Mouse (Mus musculus) CH12.LX (cell line): ENCODE results near the gene Ntrk3. TPM values are rescaled to one million over a fixed set of nuclear protein-coding genes. Genes with fewer than 3 reads are reported as not detected.

Experiments used
- DNase-seq: peaks from one replicate; pipeline ENCODE4 v3.0.0-alpha.2; 2013; ENCODE audit errors: extremely low read depth
- H3K27ac ChIP-seq: 2 replicates; pipeline ENCODE4 v1.5.1; 2012; ENCODE audit warnings: low read depth, mild to moderate bottlenecking, control low read depth, moderate library complexity; ENCODE audit not compliant: insufficient read depth
- H3K27me3 ChIP-seq: replicated peaks from 2 replicates; pipeline ENCODE3; 2012; ENCODE audit warnings: inconsistent platforms
- H3K36me3 ChIP-seq, 2 experiments: replicated peaks in 1 of 2; 2 replicates each; pipeline versions ENCODE3 to v1.6.1; 2012; ENCODE audit warnings: inconsistent platforms in 1 of 2, low read length in 1 of 2, mild to moderate bottlenecking in 1 of 2, mixed read lengths in 1 of 2, moderate library complexity in 1 of 2; ENCODE audit not compliant: control insufficient read depth in 1 of 2, insufficient read depth in 1 of 2
- H3K4me1 ChIP-seq, 2 experiments: 2 replicates each; pipeline ENCODE4 v1.6.1; 2012; ENCODE audit warnings: inconsistent platforms in 1 of 2, moderate library complexity in 1 of 2; ENCODE audit not compliant: insufficient read depth in 2 of 2, control insufficient read depth in 1 of 2
- H3K4me2 ChIP-seq: 2 replicates; pipeline ENCODE4 v1.6.1; 2012; ENCODE audit warnings: low read depth, mild to moderate bottlenecking, control low read depth; ENCODE audit not compliant: poor library complexity, insufficient read depth, severe bottlenecking
- H3K4me3 ChIP-seq, 3 experiments: fragments of 150-350 bp in 1 of 3; sonication (generic) in 1 of 3; replicated peaks in 1 of 3; 2 replicates each; pipeline versions ENCODE3 to v1.5.1; 2011 to 2012; ENCODE audit warnings: low read depth in 2 of 3, low read length in 2 of 3, mild to moderate bottlenecking in 2 of 3, moderate library complexity in 2 of 3, control low read depth in 1 of 3, improper control_type of control experiment in 1 of 3, inconsistent platforms in 1 of 3, mixed read lengths in 1 of 3; ENCODE audit not compliant: poor library complexity in 1 of 3
- H3K79me2 ChIP-seq: replicated peaks from 2 replicates; pipeline ENCODE4 v1.6.1; 2012; ENCODE audit warnings: mild to moderate bottlenecking, moderate library complexity; ENCODE audit not compliant: control insufficient read depth, poor library complexity, insufficient read depth, severe bottlenecking; ENCODE audit errors: extremely low read depth
- H3K9ac ChIP-seq: 2 replicates; pipeline ENCODE4 v1.6.1; 2012; ENCODE audit warnings: low read depth, mild to moderate bottlenecking, control low read depth, moderate library complexity; ENCODE audit not compliant: insufficient read depth
- H3K9me3 ChIP-seq: replicated peaks from 2 replicates; pipeline ENCODE3; 2012; ENCODE audit warnings: low read length, inconsistent platforms, mixed read lengths
- CHD2 ChIP-seq: IDR thresholded peaks from 2 replicates; pipeline ENCODE4 v1.6.1; 2011; ENCODE audit warnings: low read length, improper control_type of control experiment
- CTCF ChIP-seq, 2 experiments: IDR thresholded peaks in 1 of 2; conservative IDR thresholded peaks in 1 of 2; 2 replicates each; pipeline ENCODE4 v1.5.1; 2011 to 2012; ENCODE audit warnings: low read depth in 2 of 2, low read length in 2 of 2, improper control_type of control experiment in 1 of 2, inconsistent platforms in 1 of 2, mild to moderate bottlenecking in 1 of 2, moderate library complexity in 1 of 2
- E2F4 ChIP-seq: IDR thresholded peaks from 2 replicates; pipeline ENCODE4 v1.6.1; 2011; ENCODE audit warnings: low read depth, low read length, improper control_type of control experiment; ENCODE audit not compliant: insufficient replicate concordance
- ELF1 ChIP-seq: IDR thresholded peaks from 2 replicates; pipeline ENCODE4 v1.6.1; 2014; ENCODE audit warnings: low read depth, mild to moderate bottlenecking, inconsistent platforms, low read length, improper control_type of control experiment
- HCFC1 ChIP-seq: IDR thresholded peaks from 2 replicates; pipeline ENCODE4 v1.6.1; 2012; ENCODE audit warnings: low read depth, mild to moderate bottlenecking, inconsistent platforms, low read length, improper control_type of control experiment
- JUN ChIP-seq: IDR thresholded peaks from 2 replicates; pipeline ENCODE4 v1.6.1; 2011; ENCODE audit warnings: low read depth, mild to moderate bottlenecking, low read length, improper control_type of control experiment, moderate library complexity; ENCODE audit not compliant: insufficient read depth
- JUND ChIP-seq: conservative IDR thresholded peaks from 2 replicates; pipeline ENCODE4 v1.6.1; 2011; ENCODE audit warnings: low read depth, low read length, improper control_type of control experiment
- KAT2A ChIP-seq: IDR thresholded peaks from 2 replicates; pipeline ENCODE4 v1.6.1; 2012; ENCODE audit warnings: low read length, improper control_type of control experiment, inconsistent platforms; ENCODE audit not compliant: insufficient replicate concordance
- MAX ChIP-seq: IDR thresholded peaks from 2 replicates; pipeline ENCODE4 v1.6.1; 2011; ENCODE audit warnings: low read length, improper control_type of control experiment
- MAZ ChIP-seq: IDR thresholded peaks from 2 replicates; pipeline ENCODE4 v1.6.1; 2012; ENCODE audit warnings: low read depth, mild to moderate bottlenecking, inconsistent platforms, low read length, improper control_type of control experiment, moderate library complexity
- MEF2A ChIP-seq: IDR thresholded peaks from 2 replicates; pipeline ENCODE4 v1.6.1; 2014; ENCODE audit warnings: low read depth, mild to moderate bottlenecking, inconsistent platforms, low read length, improper control_type of control experiment, borderline replicate concordance
- MYC ChIP-seq: IDR thresholded peaks from 2 replicates; pipeline ENCODE4 v1.6.1; 2011; ENCODE audit warnings: low read depth, mild to moderate bottlenecking, improper control_type of control experiment, low read length
- NRF1 ChIP-seq: IDR thresholded peaks from 2 replicates; pipeline ENCODE4 v1.6.1; 2014; ENCODE audit warnings: low read depth, mild to moderate bottlenecking, inconsistent platforms, low read length, improper control_type of control experiment, moderate library complexity
- PAX5 ChIP-seq: IDR thresholded peaks from 2 replicates; pipeline ENCODE4 v1.6.1; 2012; ENCODE audit warnings: low read length, inconsistent platforms, mixed read lengths
- POLR2A ChIP-seq: IDR thresholded peaks from 2 replicates; pipeline ENCODE4 v1.6.1; 2011; ENCODE audit warnings: low read depth, mild to moderate bottlenecking, improper control_type of control experiment, low read length
- SIN3A ChIP-seq: IDR thresholded peaks from 2 replicates; pipeline ENCODE4 v1.6.1; 2012; ENCODE audit warnings: low read length, improper control_type of control experiment, inconsistent platforms
- TBP ChIP-seq: conservative IDR thresholded peaks from 2 replicates; pipeline ENCODE4 v1.6.1; 2011; ENCODE audit warnings: low read depth, low read length, improper control_type of control experiment
- TCF12 ChIP-seq: IDR thresholded peaks from 2 replicates; pipeline ENCODE4 v1.6.1; 2014; ENCODE audit warnings: low read depth, mild to moderate bottlenecking, inconsistent platforms, low read length, improper control_type of control experiment
- USF2 ChIP-seq: conservative IDR thresholded peaks from 2 replicates; pipeline ENCODE4 v1.6.1; 2011; ENCODE audit warnings: low read depth, low read length, improper control_type of control experiment
- dilution Hi-C: fragments of 300-500 bp; cut with MboI; formaldehyde crosslinking; loops from 2 replicates; pipeline ENCODE4 v1.14.3; 2020; ENCODE audit warnings: low sequenced_read_pairs; ENCODE audit not compliant: extremely low pct_unique_long_range_greater_than_20kb, extremely low pct_ligation_motif_present
- in situ Hi-C: fragments of 300-500 bp; cut with MboI; formaldehyde crosslinking; loops from 3 replicates; pipeline ENCODE4 v1.14.3; 2019; ENCODE audit warnings: low sequenced_read_pairs, low pct_ligation_motif_present, low pct_unique_long_range_greater_than_20kb, mixed read lengths
- polyA plus RNA-seq: library from polyadenylated mRNA; unstranded; fragments of >175 nt; gene quantifications from 2 replicates; pipeline ENCODE4 v1.2.1, GENCODE M21; 2012; ENCODE audit warnings: low read depth; ENCODE audit not compliant: insufficient read length
- total RNA-seq, 2 experiments: library from RNA; depleted of rRNA; stranded (reverse); fragments of 300-350 nt in 1 of 2; fragments of >200 nt in 1 of 2; gene quantifications; 2 replicates each; pipeline ENCODE4 v1.2.3; 2012 to 2014

The Ntrk3 gene
- total and polyA plus RNA-seq, 3 experiments, result 0.21 TPM; not detected in 2

GRCm38 (mm10) chr7:78585960-78586359, 151.9 kb downstream of the Ntrk3 start:
- Histone ChIP-seq H3K4me3 (no peak overlapping the region), H3K79me2 (no peaks in the 10 kb centered on the region), H3K9ac (no peak overlapping the region), H3K4me2 (no peak overlapping the region), H3K4me1 (no peaks in the 10 kb centered on the region), H3K27ac (no peak overlapping the region), H3K27me3 (peaks cover 64% of the 10 kb centered on the region), H3K36me3 (no peaks in the 10 kb centered on the region), H3K9me3 (no peaks in the 10 kb centered on the region)
- dilution Hi-C loops (no loop called here), in situ Hi-C loops (no loop called here)
- no peak for TF ChIP-seq JUN
- TF ChIP-seq ELF1, result no peak
- DNase-seq, result no peak

- Histone ChIP-seq H3K4me2 (no peak overlapping the region), H3K79me2 (no peaks in the 10 kb centered on the region), H3K4me3 (no peak overlapping the region), H3K4me1 (no peaks in the 10 kb centered on the region), H3K27me3 (peaks cover 63% of the 10 kb centered on the region), H3K9me3 (no peaks in the 10 kb centered on the region), H3K36me3 (no peaks in the 10 kb centered on the region), H3K27ac (no peak overlapping the region), H3K9ac (no peak overlapping the region)
- dilution Hi-C loops (no loop called here), in situ Hi-C loops (no loop called here)
- DNase-seq, result no peak
- TF ChIP-seq CHD2, result no peak
- no peak for TF ChIP-seq USF2
- TF ChIP-seq MYC, result no peak
- TF ChIP-seq E2F4, result no peak
- TF ChIP-seq SIN3A, result no peak
- no peak for TF ChIP-seq JUND
- no peak for TF ChIP-seq TCF12
- TF ChIP-seq TBP, result no peak
- TF ChIP-seq CTCF (conservative IDR thresholded peaks at IDR 0.05 in 1 of 2, IDR thresholded peaks at IDR 0.05 in 1 of 2; ENCODE audit: low read depth in 2 of 2, low read length in 2 of 2), result no peak
- TF ChIP-seq KAT2A, result no peak
- TF ChIP-seq NRF1, result no peak
- no peak for TF ChIP-seq MEF2A
- no peak for TF ChIP-seq POLR2A
- no peak for TF ChIP-seq HCFC1
- no peak for TF ChIP-seq MAX
- no peak for TF ChIP-seq ELF1
- no peak for TF ChIP-seq PAX5
- TF ChIP-seq MAZ, result no peak
These were observed 152.9 kb downstream of the Ntrk3 start for GRCm38 (mm10) chr7:78584936-78585335.
